Mouse (Mus musculus) kidney, adult 9 months (tissue): ENCODE measurements around the gene Klk1.
"Not testable (repeated sequence)": the region's sequence is repeated elsewhere in the genome, so short reads cannot be mapped to it uniquely, and the experiment has no call there.

Source experiments
- DNase-seq: peaks from one replicate; pipeline ENCODE4 v3.0.0; 2022

Gene Klk1

DNA sequence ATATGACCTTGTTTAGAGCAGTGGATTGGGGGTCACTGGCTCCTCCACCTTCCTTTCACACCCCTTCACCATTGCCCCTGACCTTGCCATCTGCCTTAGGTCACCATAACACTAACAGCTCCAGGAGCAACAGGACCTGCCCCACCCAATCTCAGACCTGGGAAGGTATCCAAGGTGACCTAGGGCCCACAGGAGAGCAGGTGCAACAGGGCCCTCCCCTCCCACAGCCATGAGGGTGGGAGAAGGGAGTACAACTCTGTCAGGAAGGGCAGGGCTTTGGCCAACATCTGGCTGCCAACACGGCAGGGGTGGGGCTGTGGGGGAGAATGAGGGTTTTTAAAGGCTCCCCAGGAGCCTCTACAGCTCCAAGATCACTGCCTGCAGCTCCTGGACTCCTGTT lies at the start of gene Klk1:
Klk1 (plus strand) TSS at position 285 of the 400 bp plus-strand sequence.
- peak; percentile 69 for DNase-seq

DNA sequence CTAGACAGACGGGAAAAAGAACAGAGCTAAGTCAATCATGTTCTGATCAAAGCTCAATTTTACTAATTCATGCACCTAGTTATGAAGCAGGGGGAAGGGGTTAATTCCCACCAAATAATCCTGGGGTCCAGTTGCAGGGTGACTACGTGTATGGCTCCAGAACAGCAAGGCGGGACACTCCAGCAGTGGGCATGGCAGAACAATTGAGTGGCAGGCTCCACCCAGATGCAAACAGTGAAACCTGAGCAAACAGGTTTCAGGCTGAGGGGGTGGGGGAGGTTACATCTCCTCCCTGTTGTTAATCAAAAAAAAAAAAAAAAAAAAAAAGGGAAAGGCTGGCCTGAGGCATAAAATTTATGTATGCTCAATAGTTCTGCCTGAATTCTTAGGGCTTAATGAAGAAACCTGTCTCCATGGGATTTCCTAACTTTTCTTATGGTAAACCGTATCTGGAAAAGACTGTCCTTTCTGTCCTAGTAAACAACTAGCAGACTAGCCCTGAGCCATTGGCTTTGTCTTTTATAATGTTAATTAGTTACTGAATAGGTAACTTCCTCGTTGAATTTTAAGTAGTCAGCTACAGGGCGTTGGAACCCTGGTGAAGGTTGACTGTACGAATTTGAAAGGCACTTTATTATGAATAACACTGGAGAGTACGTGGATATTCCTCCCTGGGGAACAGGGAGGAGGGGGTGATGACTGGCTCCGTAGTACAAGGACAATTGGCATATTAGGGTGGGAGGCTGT lies 45.7 kb upstream of the Klk1 start:
- peak; percentile 78 for DNase-seq

DNA sequence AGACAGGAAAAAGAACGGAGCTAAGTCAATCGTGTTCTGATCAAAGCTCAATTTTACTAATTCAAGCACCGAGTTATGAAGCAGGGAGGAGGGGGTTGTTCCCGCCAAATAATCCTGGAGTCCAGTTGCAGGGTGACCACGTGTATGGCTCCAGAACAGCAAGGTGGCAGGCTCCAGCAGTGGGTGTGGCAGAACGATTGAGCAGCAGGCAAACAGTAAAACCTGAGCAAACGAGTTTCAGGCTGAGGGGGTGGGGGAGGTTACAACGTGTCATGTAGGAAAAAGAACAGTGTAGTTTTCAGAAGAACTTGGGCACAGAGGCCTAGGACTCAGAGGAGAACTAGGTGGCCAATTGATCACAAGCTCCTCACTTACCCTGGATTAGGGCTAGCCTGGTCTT lies 38.6 kb upstream of the Klk1 start:
- peak; percentile 26 for DNase-seq

DNA sequence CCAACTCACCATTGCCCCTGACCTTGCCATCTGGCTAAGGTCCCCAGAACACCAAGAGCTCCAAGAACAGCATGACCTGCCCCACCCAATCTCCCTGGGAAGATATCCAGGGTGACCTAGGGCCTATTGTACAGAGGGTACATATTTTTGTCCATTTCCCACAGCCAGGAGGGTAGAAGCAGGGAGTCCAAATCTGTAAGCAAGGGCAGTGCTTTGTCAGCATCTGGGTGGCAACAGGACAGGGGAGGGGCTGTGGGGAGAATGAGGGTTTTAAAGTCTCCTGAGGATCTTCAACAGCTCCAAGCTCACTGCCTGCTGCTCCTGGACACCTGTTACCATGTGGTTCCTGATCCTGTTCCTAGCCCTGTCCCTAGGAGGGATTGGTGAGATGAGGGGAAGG lies 37.2 kb upstream of the Klk1 start, which contains the start of gene Klk1b24:
Klk1b24 (plus strand) TSS at position 301 of the 400 bp plus-strand sequence.
- DNase-seq, result not testable (repeated sequence)

DNA sequence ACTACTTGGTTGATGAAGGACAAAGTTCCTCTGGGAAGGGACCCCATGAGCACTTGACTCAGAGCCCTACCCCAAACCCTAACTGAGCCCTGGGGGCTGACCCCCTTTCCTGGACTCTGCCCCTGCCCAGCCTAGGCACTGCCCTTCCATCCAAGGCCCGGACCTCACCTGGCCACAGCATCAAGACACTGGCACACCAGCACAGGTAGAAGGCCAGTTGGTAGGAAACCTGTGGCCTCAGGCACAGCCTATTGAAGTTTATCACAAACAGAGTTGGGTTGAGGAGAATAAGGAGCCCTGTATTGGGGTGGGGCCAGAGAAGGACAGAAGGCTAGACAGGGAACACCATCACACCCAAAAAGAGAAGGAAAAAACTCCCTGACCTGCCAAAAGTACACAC lies 31.7 kb upstream of the Klk1 start:
- not testable (repeated sequence) for DNase-seq

DNA sequence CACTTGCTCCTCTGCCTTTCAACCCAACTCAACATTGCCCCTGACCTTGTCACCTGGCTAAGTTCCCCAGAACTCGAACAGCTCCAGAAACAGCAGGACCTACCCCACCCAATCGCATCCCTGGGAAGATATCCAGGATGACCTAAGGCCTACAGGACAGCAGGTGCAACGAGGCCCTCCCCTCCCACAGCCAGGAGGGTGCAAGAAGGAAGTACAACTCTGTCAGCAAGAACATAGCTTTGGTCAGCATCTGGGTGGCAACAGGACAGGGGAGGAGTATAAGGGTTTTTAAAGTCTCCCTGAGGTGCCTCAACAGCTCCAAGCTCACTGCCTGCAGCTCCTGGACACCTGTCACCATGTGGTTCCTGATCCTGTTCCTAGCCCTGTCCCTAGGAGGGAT lies 27.3 kb upstream of the Klk1 start, which contains the start of gene Klk1b3:
Klk1b3 (plus strand) TSS at position 301 of the 400 bp plus-strand sequence.
- DNase-seq, result no peak

DNA sequence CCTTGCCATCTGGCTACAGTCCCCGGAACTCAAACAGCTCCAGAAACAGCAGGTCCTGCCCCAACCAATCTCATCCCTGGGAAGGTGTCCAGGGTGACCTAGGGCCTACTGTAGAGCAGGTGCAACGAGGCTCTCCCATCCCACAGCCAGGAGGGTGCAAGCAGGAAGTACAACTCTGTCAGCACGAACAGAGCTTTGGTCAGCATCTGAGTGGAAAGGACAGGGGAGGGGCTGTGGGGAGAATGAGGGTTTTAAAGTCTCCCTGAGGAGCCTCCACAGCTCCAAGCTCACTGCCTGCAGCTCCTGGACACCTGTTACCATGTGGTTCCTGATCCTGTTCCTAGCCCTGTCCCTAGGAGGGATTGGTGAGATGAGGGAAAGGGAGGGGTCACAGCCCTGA lies 18.0 kb upstream of the Klk1 start, which contains the start of gene Klk1b4:
Klk1b4 (plus strand) TSS at position 301 of the 400 bp plus-strand sequence.
- DNase-seq, result not testable (repeated sequence)

DNA sequence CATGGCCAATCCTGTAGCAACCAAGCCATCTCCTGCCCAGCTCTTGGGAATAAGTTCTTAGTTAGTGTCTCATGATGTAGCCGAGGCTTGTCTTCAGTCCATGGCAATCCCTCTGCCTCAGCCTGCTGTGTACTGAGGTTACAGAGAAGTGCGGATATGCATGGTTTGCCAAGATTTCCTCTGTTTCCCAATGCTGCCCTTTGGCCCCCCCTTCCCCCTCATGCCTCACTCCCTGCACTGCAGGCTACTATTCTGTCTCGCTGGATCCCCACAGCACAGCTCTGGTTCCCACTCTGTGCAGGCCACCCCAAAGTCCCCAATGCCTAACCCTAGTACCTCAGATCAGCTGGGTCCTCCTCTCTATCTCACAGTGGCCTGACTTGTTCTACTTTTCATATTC lies 16.9 kb upstream of the Klk1 start:
- no peak for DNase-seq

DNA sequence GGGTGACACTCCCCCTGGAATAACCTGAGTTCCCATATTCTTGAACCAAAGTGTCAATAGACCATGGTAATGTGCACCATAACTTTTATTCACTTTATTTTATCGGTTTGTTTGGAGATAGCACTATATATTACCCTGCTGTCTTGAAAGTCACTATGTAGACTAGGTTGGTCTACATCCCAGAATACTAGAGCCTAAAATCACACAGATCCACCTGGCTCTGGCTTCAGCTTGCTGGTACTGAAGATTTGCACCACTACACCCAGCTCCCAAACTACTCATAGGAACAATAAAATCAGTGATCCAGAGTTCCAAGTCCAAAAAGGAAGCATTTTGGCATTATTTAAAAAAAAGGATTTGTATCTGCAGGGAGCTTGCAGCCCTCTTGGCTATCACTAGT lies 9.5 kb upstream of the Klk1 start, which contains the start of gene Klk1b5:
Klk1b5 (plus strand) TSS at position 301 of the 400 bp plus-strand sequence.
- no peak for DNase-seq

DNA sequence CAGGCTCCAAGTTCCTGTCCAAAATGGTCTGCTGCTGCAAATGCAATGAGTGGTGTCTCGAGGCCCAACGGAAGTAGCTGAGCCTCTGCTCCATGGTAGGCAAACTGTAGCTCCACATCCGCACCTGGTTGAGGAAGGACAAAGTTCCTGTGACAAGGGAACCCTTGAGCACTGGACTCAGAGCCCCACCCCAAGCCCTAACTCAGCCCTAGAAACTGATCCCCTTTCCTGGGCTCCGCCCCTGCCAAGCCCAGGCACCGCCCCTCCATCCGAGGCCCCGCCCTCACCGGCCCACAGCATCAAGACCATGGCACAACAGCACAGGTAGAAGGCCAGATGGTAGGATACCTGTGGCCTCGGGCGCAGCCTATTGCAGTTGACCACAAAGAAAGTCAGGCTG lies 3.6 kb upstream of the Klk1 start:
- not testable (repeated sequence) for DNase-seq

DNA sequence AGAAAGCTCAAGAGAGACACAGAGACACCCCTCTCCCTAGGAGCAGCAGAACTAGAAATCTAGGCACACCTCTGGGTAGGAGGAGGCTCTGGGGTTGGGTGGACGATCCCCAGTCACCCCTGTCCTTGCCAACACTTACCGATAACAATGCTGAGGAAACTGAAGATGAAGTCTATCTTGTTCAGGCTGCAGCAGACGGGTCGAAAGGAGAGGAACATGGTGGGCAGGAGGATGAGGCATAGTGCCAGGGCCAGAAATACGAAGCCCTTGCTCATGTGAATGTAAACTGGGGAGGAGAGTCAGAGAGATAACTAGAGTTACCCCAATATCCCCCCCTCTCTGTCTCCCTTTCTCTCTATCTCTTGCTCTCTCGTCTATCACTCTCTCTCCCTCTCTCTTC lies 2.8 kb upstream of the Klk1 start:
- DNase-seq, result not testable (repeated sequence)

DNA sequence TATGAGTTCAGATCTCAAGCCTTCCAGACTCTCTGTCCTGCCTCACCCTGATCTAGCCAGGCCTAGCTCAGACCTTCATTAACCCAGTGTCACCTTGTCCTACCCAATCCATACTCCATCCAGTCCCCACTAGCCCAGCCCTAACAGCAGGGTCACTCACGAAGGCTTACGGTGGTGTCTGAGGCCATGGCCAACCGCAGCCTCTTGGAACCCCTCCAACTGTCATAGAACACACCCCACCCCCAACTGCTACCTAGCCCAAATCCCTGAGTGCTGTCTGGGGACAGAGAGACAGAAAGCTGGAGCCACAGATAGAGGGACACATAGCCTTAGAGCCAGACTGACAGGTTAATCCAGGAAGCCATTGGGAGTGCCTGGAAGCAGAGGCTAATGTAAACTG lies 10.7 kb downstream of the Klk1 start, which contains the start of gene Gm36864:
Gm36864 (plus strand) TSS at position 269 of the 400 bp plus-strand sequence.
- DNase-seq, result no peak

DNA sequence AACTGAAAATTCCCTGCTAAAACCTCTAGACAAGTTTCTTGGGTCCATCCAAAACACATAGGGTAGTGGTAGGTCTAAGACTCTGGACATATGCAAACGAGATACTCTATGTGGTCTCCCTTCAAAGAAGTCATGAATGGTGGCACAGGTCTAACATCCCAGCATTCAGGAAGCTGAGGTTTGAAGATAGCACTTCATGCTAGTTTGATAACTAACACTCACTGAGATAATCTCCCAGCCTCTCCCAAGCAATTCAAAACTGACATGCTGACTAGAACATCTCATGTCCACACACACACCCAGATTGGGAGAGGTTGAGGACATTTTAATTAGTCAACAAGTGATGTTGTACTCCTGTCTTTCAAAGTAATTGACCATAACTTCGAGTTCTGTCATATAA lies 14.8 kb downstream of the Klk1 start:
- DNase-seq, result no peak

DNA sequence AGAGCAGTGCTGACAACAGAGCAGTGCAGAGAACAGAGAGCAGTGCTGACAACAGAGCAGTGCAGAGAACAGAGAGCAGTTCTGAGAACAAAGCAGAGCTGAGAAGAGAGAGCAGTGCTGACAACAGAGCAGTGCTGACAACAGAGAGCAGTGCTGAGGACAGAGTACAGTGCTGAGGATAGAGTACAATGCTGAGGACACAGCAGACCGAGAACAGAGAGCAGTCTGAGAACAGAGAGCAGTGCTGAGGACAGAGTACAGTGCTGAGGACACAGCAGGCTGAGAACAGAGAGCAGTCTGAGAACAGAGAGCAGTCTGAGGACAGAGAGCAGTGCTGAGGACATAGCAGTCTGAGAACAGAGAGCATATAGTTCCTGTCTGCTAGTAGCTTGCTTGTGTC lies 15.6 kb downstream of the Klk1 start:
- peak; percentile 37 for DNase-seq

DNA sequence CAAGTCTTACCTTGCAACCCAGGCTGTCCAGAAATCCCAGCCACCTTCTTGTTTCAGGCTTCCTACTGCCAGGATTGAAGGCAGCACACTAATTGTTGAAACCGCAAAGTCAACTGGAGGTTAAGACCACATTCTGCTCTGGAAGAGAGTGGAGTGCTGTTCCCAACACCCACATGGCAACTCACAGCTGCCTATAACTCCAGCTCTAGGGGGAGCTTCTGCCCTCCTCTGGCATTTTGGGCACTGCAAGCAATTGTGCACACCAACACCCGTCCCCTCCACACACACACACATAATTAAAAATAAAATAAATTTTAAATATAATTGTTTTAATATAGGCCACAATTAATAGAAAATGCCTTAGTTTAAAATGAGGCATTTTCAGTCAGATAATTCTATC lies 16.0 kb downstream of the Klk1 start:
- DNase-seq, result peak; percentile 36

DNA sequence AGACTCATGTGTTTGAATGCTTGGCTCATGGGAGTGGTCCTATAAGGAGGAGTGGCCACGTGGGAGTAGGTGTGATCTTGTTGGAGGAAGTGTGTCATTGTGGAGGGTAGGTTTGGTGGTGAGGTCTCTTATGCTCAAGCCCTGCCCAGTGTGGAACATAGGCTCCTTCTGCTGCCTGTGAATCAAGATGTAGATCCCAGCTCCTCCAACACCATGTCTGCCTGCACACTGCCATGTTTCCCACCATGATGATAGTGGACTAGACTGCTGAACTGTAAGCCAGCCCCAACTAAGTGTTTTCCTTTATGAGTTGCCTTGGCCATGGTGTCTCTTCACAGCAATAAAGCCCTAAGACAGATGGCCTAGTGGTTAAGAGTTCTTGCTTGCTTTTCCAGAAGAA lies 18.9 kb downstream of the Klk1 start:
- DNase-seq, result no peak

DNA sequence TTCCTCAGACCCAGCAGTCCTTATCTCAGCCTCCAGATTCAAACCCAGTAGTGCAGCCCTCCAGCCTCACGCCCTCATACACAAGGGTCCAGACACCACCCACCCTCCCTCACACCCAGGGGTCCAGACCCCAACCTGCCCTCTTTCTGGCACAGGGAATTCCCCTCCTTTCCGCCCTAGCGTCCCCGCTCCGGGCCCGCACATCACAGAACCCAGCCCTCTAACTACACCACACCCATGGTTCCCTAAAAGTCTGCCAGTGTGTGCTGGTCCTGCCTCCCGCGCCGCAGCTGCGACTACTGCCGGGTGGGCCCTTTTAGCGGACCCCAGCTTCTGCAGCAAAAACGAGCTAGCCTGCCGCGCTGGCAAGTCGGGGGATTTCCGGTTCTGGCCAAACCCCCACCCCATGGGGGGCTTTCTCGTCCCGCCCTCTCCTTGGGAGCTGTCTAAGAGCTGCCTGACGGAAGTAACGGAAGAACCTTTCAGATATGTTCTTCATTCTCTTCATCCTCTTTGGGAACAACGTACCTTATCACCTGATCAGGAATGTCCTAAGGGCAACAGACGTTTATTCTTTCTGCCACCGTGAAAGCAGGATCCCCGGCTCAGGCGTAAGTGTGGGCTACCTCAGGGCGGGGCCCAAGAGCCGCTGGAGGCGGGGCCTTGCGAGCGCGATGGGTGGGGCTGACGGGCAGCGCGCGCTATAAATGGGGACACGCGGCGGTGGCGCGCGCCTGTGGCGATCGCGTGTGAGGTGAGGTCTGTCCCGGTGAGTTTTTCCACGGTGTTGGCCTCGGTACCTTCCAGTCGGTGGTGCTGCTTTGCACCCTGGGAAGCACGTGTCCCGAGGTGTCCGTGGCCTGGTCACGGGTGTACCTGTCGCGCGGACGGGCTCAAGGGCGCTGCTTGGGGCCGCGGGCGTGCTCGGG lies 21.2 kb downstream of the Klk1 start, which contains the start of the genes 1700028J19Rik and 2410002F23Rik:
1700028J19Rik (minus strand) TSS at position 641 of the 929 bp plus-strand sequence.
2410002F23Rik (plus strand) TSS at position 668 of the 929 bp plus-strand sequence.
- DNase-seq, result peak; percentile 95

DNA sequence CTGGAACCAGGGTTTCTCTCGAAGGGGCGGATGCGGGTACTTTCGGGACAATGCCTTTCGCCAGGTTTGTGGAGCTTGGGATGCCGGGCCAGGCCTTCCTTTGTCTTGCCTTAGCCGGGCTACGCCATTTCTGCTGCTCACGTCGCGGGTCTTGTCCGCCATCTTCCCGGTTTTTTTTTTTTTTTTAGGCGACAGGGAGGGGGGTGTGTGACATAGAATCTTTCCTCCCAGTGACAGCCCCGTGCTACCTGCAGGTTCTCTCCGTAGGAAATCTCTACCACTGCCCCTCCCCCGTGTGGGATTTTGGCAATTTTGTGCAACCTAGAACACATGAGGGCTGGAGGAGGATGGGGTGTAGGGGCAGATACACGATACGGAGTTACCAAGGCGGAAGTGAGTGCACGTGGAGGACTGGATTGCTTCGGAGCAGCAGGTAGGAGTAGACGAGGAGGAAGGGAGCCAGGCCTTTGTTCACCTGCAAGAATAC lies 21.9 kb downstream of the Klk1 start:
- DNase-seq, result peak; percentile 52

DNA sequence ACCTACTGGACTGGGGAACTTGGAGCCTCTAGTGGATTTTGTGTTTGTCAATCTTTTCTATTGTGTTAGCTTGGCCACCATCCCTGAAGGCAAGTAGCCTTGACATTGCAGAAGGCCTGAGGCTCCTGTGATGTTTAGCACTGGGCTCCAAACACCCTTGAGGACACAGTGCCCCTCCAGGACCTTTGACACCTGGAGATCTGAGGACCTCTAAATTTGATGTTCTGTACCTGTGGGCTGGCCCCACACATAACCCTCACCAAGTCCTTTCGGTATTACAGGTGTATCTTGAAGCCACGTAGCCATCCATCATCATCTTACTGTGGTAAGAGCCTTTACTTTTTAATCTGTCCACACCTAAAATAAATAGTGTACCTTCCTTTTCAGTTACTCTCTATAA lies 22.8 kb downstream of the Klk1 start:
- no peak for DNase-seq

DNA sequence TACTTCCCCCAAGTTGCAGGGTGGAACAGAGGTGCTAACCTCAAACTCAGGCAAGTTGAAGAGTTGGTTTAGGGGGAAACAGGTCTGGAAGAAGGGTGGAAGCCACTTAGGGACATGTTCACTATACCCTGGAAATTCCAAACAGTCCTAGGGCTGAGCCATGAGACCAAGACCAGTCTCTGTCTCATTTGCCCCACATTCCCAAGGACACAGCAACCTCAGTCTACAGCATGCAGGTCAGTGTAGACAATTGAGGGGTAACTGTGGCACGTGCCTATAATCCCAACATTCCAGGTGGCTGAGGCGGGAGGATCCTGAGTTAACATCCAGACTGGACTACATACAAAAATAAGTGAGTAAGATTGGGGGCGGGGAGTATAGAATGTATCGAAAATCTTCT lies 24.1 kb downstream of the Klk1 start:
- DNase-seq, result no peak

DNA sequence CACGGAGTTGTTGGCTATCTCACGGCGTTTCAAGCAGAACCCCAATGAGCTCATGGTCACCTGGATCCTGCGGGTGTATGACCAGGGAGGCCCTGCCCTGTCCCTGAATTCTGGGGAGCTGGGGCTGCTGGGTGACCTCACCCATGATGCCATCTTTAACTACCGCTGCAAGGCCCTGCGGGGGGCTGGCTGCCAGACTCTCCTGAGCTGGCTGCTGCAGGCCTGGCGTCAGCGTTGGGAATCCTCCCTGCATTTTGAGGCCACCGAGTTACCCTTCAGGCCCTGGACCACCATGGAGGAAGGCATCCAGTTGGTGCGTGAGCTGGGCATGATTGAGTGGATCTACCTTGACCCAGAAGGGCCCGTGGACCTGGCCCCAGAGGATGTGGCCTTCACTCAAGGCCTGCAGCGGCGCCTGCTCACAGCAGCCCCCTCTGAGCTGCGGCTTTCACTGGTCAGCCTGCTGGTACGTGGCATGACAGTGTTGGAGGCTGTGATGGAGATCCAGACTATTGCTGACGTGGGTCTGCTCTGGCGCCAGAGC lies 25.6 kb downstream of the Klk1 start:
- not testable (repeated sequence) for DNase-seq

DNA sequence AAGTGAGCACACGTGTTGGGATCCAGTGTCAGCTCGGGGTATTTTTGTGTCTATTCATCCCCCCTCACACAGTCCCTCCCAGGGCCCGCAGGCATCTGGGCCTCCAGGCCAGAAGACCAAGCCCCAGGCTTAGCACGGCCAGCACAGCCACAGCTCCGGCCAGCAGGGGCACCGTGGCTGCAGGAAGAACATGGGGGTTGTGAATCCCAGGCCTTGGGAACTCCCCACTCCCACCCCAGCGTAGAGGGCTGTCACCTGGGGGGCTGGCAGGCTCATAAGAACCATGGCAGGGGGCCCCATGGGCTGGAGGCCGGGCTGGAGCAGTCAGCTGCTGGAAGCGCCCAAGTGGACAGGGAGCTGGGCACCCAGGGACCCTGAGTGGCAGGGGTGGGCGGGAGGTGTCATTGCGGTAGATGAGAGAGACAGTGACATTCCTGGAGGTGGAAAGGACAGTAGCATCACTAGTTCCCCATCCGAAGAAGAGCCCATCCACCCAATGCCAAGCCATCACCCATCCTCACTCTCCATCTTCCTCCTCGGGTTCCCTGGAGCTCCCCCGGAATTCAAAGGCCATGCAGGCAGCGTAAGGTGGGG lies 28.0 kb downstream of the Klk1 start:
- no peak for DNase-seq
